Mouse (Mus musculus) midbrain, embryonic 11.5 days (tissue): ENCODE results near the gene Anp32b. TPM values are rescaled to one million over a fixed set of nuclear protein-coding genes. Genes with fewer than 3 reads are reported as not detected.
A peak's percentile ranks its signal among the peaks of the same experiment; 100 is the strongest.

Experiments
- ATAC-seq: fragments of 200-750 bp; cut with Nextera tagmentation; 2 replicates; pipeline ENCODE4 v1.8.0; 2017; ENCODE audit warnings: moderate TSS enrichment, moderate library complexity; ENCODE audit not compliant: low FRiP score
- DNase-seq: peaks from one replicate; pipeline ENCODE4 v3.0.0; 2015; ENCODE audit warnings: low spot score; ENCODE audit errors: missing footprints
- H3K27ac ChIP-seq: fragments of 300-500 bp; sonication (generic); 2 replicates; pipeline ENCODE4 v1.5.1; 2014; ENCODE audit warnings: low read depth, low read length
- H3K27me3 ChIP-seq: fragments of 300-500 bp; sonication (generic); 2 replicates; pipeline ENCODE4 v1.6.1; 2014; ENCODE audit warnings: mild to moderate bottlenecking, low read length, moderate library complexity, mixed read lengths; ENCODE audit not compliant: control insufficient read depth, insufficient read depth
- H3K36me3 ChIP-seq: fragments of 300-500 bp; sonication (generic); 2 replicates; pipeline ENCODE4 v1.6.1; 2014; ENCODE audit warnings: mild to moderate bottlenecking, low read length, moderate library complexity, mixed read lengths; ENCODE audit not compliant: control insufficient read depth, insufficient read depth
- H3K4me1 ChIP-seq: fragments of 300-500 bp; sonication (generic); 2 replicates; pipeline ENCODE4 v1.6.1; 2014; ENCODE audit warnings: low read length; ENCODE audit not compliant: control insufficient read depth, insufficient read depth
- H3K4me2 ChIP-seq: fragments of 300-500 bp; sonication (generic); 2 replicates; pipeline ENCODE4 v1.6.1; 2014; ENCODE audit warnings: mild to moderate bottlenecking, moderate library complexity
- H3K4me3 ChIP-seq: fragments of 300-500 bp; sonication (generic); 2 replicates; pipeline ENCODE4 v1.5.1; 2014; ENCODE audit warnings: low read depth, low read length
- H3K9ac ChIP-seq: fragments of 300-500 bp; sonication (generic); 2 replicates; pipeline ENCODE4 v1.6.1; 2014; ENCODE audit warnings: low read length
- H3K9me3 ChIP-seq: fragments of 300-500 bp; sonication (generic); 2 replicates; pipeline ENCODE4 v1.6.1; 2016; ENCODE audit warnings: low read length; ENCODE audit not compliant: control insufficient read depth
- WGBS: fragments of 180-500 bp; shearing (Covaris S2); extraction: QIAGEN DNeasy Blood & Tissue Kit; methylation state at CpG from one replicate; pipeline ENCODE4 v1.1.7; 2014; 5-methylcytosine and 5-hydroxymethylcytosine counted together
- polyA plus RNA-seq: library from polyadenylated mRNA; unstranded; fragments of >200 nt; fragmentation: Nextera tagmentation; extraction: Ambion mirVana; gene quantifications from 2 replicates; pipeline ENCODE4 v1.2.1, GENCODE M21; 2014

The Anp32b gene
- polyA plus RNA-seq, 1 experiment from 2014 or later, result 285 TPM

- no peaks in the 10 kb centered on the region for H3K9me3 ChIP-seq
- H3K4me3 ChIP-seq, result no peak overlapping the region
- H3K9ac ChIP-seq, result no peak overlapping the region
- DNase-seq (peak; percentile 95), ATAC-seq (no peak)
- H3K36me3 ChIP-seq, result 0 out of 2 replicates have a peak, but pooled peaks cover under 1% of the 10 kb centered on the region
- peak overlapping the region; percentile 79; the same call in 1 of the 2 replicates for H3K4me2 ChIP-seq
- H3K4me1 ChIP-seq, result no peaks in the 10 kb centered on the region; the same call in 1 of the 2 replicates
- H3K27me3 ChIP-seq, result peaks cover 15% of the 10 kb centered on the region
- no peak overlapping the region for H3K27ac ChIP-seq
- WGBS, result 12% methylated on average over 16 of the region's 16 CpGs
These were observed 57.2 kb downstream of the Anp32b start for GRCm38 (mm10) chr4:46507736-46508460.

GRCm38 (mm10) chr4:46520491-46520890 is 69.8 kb downstream of the Anp32b start:
- no peaks in the 10 kb centered on the region for H3K9me3 ChIP-seq
- no peak for ATAC-seq
- no peaks in the 10 kb centered on the region for H3K4me1 ChIP-seq
- no peak overlapping the region for H3K27ac ChIP-seq
- no peak overlapping the region for H3K4me3 ChIP-seq
- H3K4me2 ChIP-seq, result no peak overlapping the region
- DNase-seq, result no peak
- H3K27me3 ChIP-seq, result no peaks in the 10 kb centered on the region
- 88% methylated on average over 2 of the region's 2 CpGs for WGBS
- H3K9ac ChIP-seq, result no peak overlapping the region
- H3K36me3 ChIP-seq, result no peaks in the 10 kb centered on the region

GRCm38 (mm10) chr4:46521457-46521856 is 70.8 kb downstream of the Anp32b start:
- no peaks in the 10 kb centered on the region for H3K9me3 ChIP-seq
- WGBS, result 83% methylated on average over 10 of the region's 10 CpGs
- ATAC-seq, result no peak

More at GRCm38 (mm10) chr4:46521457-46521856, 70.8 kb downstream of the Anp32b start:
- DNase-seq, result no peak
- no peak overlapping the region for H3K9ac ChIP-seq
- H3K4me2 ChIP-seq, result no peak overlapping the region
- no peak overlapping the region for H3K27ac ChIP-seq
- H3K36me3 ChIP-seq, result no peaks in the 10 kb centered on the region
- no peaks in the 10 kb centered on the region for H3K27me3 ChIP-seq
- H3K4me1 ChIP-seq, result no peaks in the 10 kb centered on the region
- no peak overlapping the region for H3K4me3 ChIP-seq

Other genes with a start within 250 kb of the Anp32b start
- gene Foxe1, start 107.3 kb upstream of the Anp32b start, polyA plus RNA-seq, result not detected in 2 replicates
- gene Trmo, start 61.5 kb upstream of the Anp32b start, polyA plus RNA-seq, result 11.9 and 13.8 TPM in 2 replicates
- 20.4 and 20.5 TPM in 2 replicates for gene Hemgn, start 37.4 kb upstream of the Anp32b start, polyA plus RNA-seq
- 76.0 and 76.5 TPM in 2 replicates for gene Nans, start 38.3 kb downstream of the Anp32b start, polyA plus RNA-seq
- 0.46 and 0.99 TPM in 2 replicates for gene Trim14, start 85.2 kb downstream of the Anp32b start, polyA plus RNA-seq
- gene Coro2a, start 151.3 kb downstream of the Anp32b start, polyA plus RNA-seq, result 2.2 TPM in 2 replicates
- gene Tbc1d2, start 199.3 kb downstream of the Anp32b start, polyA plus RNA-seq, result 0.43 and 0.60 TPM in 2 replicates